Mouse (Mus musculus): ENCODE data around the gene Antxr2.

GRCm38 (mm10) chr5:97980472-97980871 is 50.4 kb downstream of the Antxr2 start:
- TF ChIP-seq USF1 (IDR thresholded peaks at IDR 0.05; ENCODE audit: low read depth) (no peak), POLR2A (IDR thresholded peaks at IDR 0.05; ENCODE audit: insufficient read length, low read depth) (no peak), MYOD1 (IDR thresholded peaks at IDR 0.05; ENCODE audit: control insufficient read depth in 1 of 3, insufficient read length in 2 of 3, low read depth in 2 of 3) (no peak), E2F4 (IDR thresholded peaks at IDR 0.05; ENCODE audit: insufficient read depth) (no peak), POLR2AphosphoS2 (IDR thresholded peaks at IDR 0.05; ENCODE audit: insufficient read length, low read depth) (no peak), TCF12 (IDR thresholded peaks at IDR 0.05; ENCODE audit: insufficient read depth, poor library complexity, severe bottlenecking) (no peak), MAX (IDR thresholded peaks at IDR 0.05; ENCODE audit: low read depth) (no peak)
